11 mouse cellular contexts compared by ENCODE assay signal in genomic region chr6:145815200-145815599, GRCm38 (mm10). TPM values are rescaled to one million over a fixed set of nuclear protein-coding genes. Genes with fewer than 3 reads are reported as not detected.
DNase-seq lines count a peak whose midpoint lies in the region; ATAC-seq and TF ChIP-seq lines count a peak whose summit lies in the region.
"Had no signal": no experiment of that assay in that cellular context is flagged by ENCODE, and none has a peak within 500 bp of the region (broad histone marks: within the 10 kb centered on the region; RNA-seq: fewer than 3 reads in every experiment).

No protein-coding gene starts in this region.

- in situ Hi-C loops in CH12.LX (cut with MboI; ENCODE audit: low pct_ligation_motif_present, low pct_unique_long_range_greater_than_20kb, low sequenced_read_pairs) = no loop called here

- TF ChIP-seq EP300 in CH12.LX (IDR thresholded peaks at IDR 0.05; ENCODE audit: low read length) = no peak

- no peaks in the 10 kb centered on the region for H3K27me3 ChIP-seq in forebrain, embryonic 10.5 days (ENCODE audit: poor library complexity, severe bottlenecking)
- no peaks in the 10 kb centered on the region for H3K27me3 ChIP-seq in forebrain, embryonic 13.5 days
- H3K27me3 ChIP-seq in CH12.LX (replicated peaks) = no peaks in the 10 kb centered on the region
- H3K27me3 ChIP-seq in embryonic facial prominence, embryonic 10.5 days (replicated peaks; ENCODE audit: low read depth, poor library complexity, severe bottlenecking) = no peaks in the 10 kb centered on the region

- TF ChIP-seq RAD21 in CH12.LX (IDR thresholded peaks at IDR 0.05; ENCODE audit: low read depth, low read length) = peak; percentile 31

- H3K36me3 ChIP-seq in forebrain, embryonic 10.5 days (replicated peaks) = no peaks in the 10 kb centered on the region
- no peaks in the 10 kb centered on the region for H3K36me3 ChIP-seq in forebrain, embryonic 13.5 days (ENCODE audit: poor library complexity, severe bottlenecking)
- H3K36me3 ChIP-seq in CH12.LX (replicated peaks in 1 of 2; ENCODE audit: control insufficient read depth in 1 of 2, insufficient read depth in 1 of 2, low read length in 1 of 2) = no peaks in the 10 kb centered on the region
- H3K36me3 ChIP-seq in embryonic facial prominence, embryonic 10.5 days (replicated peaks) = peaks cover 32% of the 10 kb centered on the region

- no peak for TF ChIP-seq POLR2A in CH12.LX (IDR thresholded peaks at IDR 0.05; ENCODE audit: low read depth, low read length)

- H3K79me2 ChIP-seq in CH12.LX (replicated peaks; ENCODE audit: control insufficient read depth, extremely low read depth, insufficient read depth, poor library complexity, severe bottlenecking) = no peaks in the 10 kb centered on the region

- H3K4me1 ChIP-seq in forebrain, embryonic 10.5 days = peaks cover 9% of the 10 kb centered on the region
- no peaks in the 10 kb centered on the region for H3K4me1 ChIP-seq in forebrain, embryonic 13.5 days
- H3K4me1 ChIP-seq in CH12.LX (ENCODE audit: control insufficient read depth in 1 of 2, insufficient read depth in 2 of 2) = no peaks in the 10 kb centered on the region
- peaks cover 10% of the 10 kb centered on the region; the same call in 1 of the 2 replicates for H3K4me1 ChIP-seq in embryonic facial prominence, embryonic 10.5 days

- H3K4me2 ChIP-seq in forebrain, embryonic 13.5 days = no peak overlapping the region
- no peak overlapping the region for H3K4me2 ChIP-seq in CH12.LX (ENCODE audit: insufficient read depth, low read depth, poor library complexity, severe bottlenecking)

- no peak overlapping the region for H3K4me3 ChIP-seq in forebrain, embryonic 10.5 days
- H3K4me3 ChIP-seq in forebrain, embryonic 13.5 days = no peak overlapping the region
- H3K4me3 ChIP-seq in CH12.LX (replicated peaks in 1 of 3; ENCODE audit: low read depth in 2 of 3, low read length in 2 of 3, poor library complexity in 1 of 3) = no peak overlapping the region
- H3K4me3 ChIP-seq in embryonic facial prominence, embryonic 10.5 days = no peak overlapping the region

- dilution Hi-C loops in CH12.LX (cut with MboI; ENCODE audit: extremely low pct_ligation_motif_present, extremely low pct_unique_long_range_greater_than_20kb, low sequenced_read_pairs) = no loop called here

- no peaks in the 10 kb centered on the region for H3K9me3 ChIP-seq in forebrain, embryonic 10.5 days
- no peaks in the 10 kb centered on the region for H3K9me3 ChIP-seq in forebrain, embryonic 13.5 days (replicated peaks)
- H3K9me3 ChIP-seq in CH12.LX (replicated peaks; ENCODE audit: low read length) = no peaks in the 10 kb centered on the region
- no peaks in the 10 kb centered on the region for H3K9me3 ChIP-seq in embryonic facial prominence, embryonic 10.5 days

- H3K27ac ChIP-seq in forebrain, embryonic 10.5 days = 0 out of 2 replicates have a peak overlapping the region, but pooled peaks have one; percentile 30
- H3K27ac ChIP-seq in forebrain, embryonic 13.5 days = no peak overlapping the region
- no peak overlapping the region for H3K27ac ChIP-seq in CH12.LX (ENCODE audit: insufficient read depth, low read depth)
- H3K27ac ChIP-seq in embryonic facial prominence, embryonic 10.5 days (replicated peaks) = peak overlapping the region; percentile 8; the same call in 1 of the 2 replicates

- H3K9ac ChIP-seq in forebrain, embryonic 13.5 days = no peak overlapping the region
- H3K9ac ChIP-seq in CH12.LX (ENCODE audit: insufficient read depth, low read depth) = no peak overlapping the region

- ATAC-seq in forebrain, embryonic 13.5 days = no peak

- 30% methylated on average over 15 of the region's 15 CpGs for WGBS in forebrain, embryonic 10.5 days
- WGBS in forebrain, embryonic 13.5 days = 39% methylated on average over 15 of the region's 15 CpGs
- 28% methylated on average over 15 of the region's 15 CpGs for WGBS in embryonic facial prominence, embryonic 10.5 days

- TF ChIP-seq CTCF in CH12.LX (conservative IDR thresholded peaks at IDR 0.05 in 1 of 2, IDR thresholded peaks at IDR 0.05 in 1 of 2; ENCODE audit: low read depth in 2 of 2, low read length in 2 of 2) = peak in 1 of 2 experiments; percentile 51; a peak in 2 of 4 replicates

- DNase-seq in forebrain, embryonic 10.5 days (ENCODE audit: extremely low spot score, low spot score) = peak; percentile 27
- DNase-seq in kidney, postnatal 10 days = peak; percentile 53
- DNase-seq in kidney, adult 8-10 months = no peak
- DNase-seq in CH12.LX (ENCODE audit: extremely low read depth) = no peak
- peak; percentile 41 for DNase-seq in embryonic facial prominence, embryonic 10.5 days (ENCODE audit: low spot score)
- no peak for DNase-seq in adrenal gland, postnatal 4 days (ENCODE audit: low spot score in 2 of 2)
- no peak for DNase-seq in urinary bladder, adult 2 months (ENCODE audit: low spot score)
- DNase-seq: adrenal gland, postnatal 10 days; lung, postnatal 36 days had no signal

TF ChIP-seq in CH12.LX, 34 proteins besides CTCF, POLR2A, EP300 and RAD21:
- no peak for TF ChIP-seq IRF4 (IDR thresholded peaks at IDR 0.05; ENCODE audit: low read depth, low read length)
- TF ChIP-seq JUND (conservative IDR thresholded peaks at IDR 0.05; ENCODE audit: low read depth, low read length) = no peak
- TF ChIP-seq TCF12 (IDR thresholded peaks at IDR 0.05; ENCODE audit: low read depth, low read length) = no peak
- no peak for TF ChIP-seq ZC3H11A (IDR thresholded peaks at IDR 0.05; ENCODE audit: low read depth, low read length)
- TF ChIP-seq POLR2AphosphoS2 (IDR thresholded peaks at IDR 0.05; ENCODE audit: low read depth, low read length) = no peak
- TF ChIP-seq ZNF384 (IDR thresholded peaks at IDR 0.05; ENCODE audit: low read depth, low read length) = no peak
- no peak; the same call in 1 of the 2 replicates for TF ChIP-seq SMC3 (IDR thresholded peaks at IDR 0.05; ENCODE audit: low read depth, low read length)
- no peak for TF ChIP-seq UBTF (IDR thresholded peaks at IDR 0.05; ENCODE audit: low read depth, low read length)
- no peak for TF ChIP-seq MYC (IDR thresholded peaks at IDR 0.05; ENCODE audit: low read depth, low read length)
- TF ChIP-seq MAZ (IDR thresholded peaks at IDR 0.05; ENCODE audit: low read depth, low read length) = no peak
- TF ChIP-seq ZMIZ1 (IDR thresholded peaks at IDR 0.05; ENCODE audit: low read depth, low read length) = no peak
- TF ChIP-seq USF1 (IDR thresholded peaks at IDR 0.05; ENCODE audit: low read depth, low read length) = no peak
- TF ChIP-seq KAT2A (IDR thresholded peaks at IDR 0.05; ENCODE audit: insufficient replicate concordance, low read length) = no peak
- TF ChIP-seq GABPA (IDR thresholded peaks at IDR 0.05; ENCODE audit: insufficient replicate concordance, low read depth, low read length) = no peak
- no peak for TF ChIP-seq ELF1 (IDR thresholded peaks at IDR 0.05; ENCODE audit: low read depth, low read length)
- TF ChIP-seq MAX (IDR thresholded peaks at IDR 0.05; ENCODE audit: low read length) = no peak
TF ChIP-seq in CH12.LX: peak in this region for 0.

RNA-seq across cellular contexts. Expression of gene Bhlhe41, which starts 50.2 kb away (rescaled TPM):
- 1.6 and 2.1 TPM in 2 replicates for polyA plus RNA-seq in forebrain, embryonic 10.5 days (2016; fragmentation: Nextera tagmentation; extraction: Ambion mirVana)
- polyA plus RNA-seq in forebrain, embryonic 13.5 days (2015; fragmentation: Nextera tagmentation; extraction: Ambion mirVana) = 1.3 and 1.9 TPM in 2 replicates
- total RNA-seq in CH12.LX (2012; rRNA removed) = 12.6 and 19.1 TPM in 2 replicates
- total RNA-seq in CH12.LX (2014; rRNA removed) = 11.9 and 12.5 TPM in 2 replicates
- 105 and 110 TPM in 2 replicates for polyA plus RNA-seq in CH12.LX (2012; ENCODE audit: insufficient read length, low read depth)
- 0.93 and 1.8 TPM in 2 replicates for polyA plus RNA-seq in embryonic facial prominence, embryonic 10.5 days (2016; fragmentation: Nextera tagmentation; extraction: Ambion mirVana)
- 1 to 10 TPM; 5.3 to 6.2 TPM for total RNA-seq in adrenal gland, postnatal 4 days (2021)
- polyA plus RNA-seq in urinary bladder, adult 2 months (2012; rRNA removed) = 13.3 and 23.9 TPM in 2 replicates
- total RNA-seq: granulocyte monocyte progenitor cell, adult 5-6 weeks had no signal

Comparison
In these comparisons a context has a peak if more than half of its experiments do, and no peak if none do; other contexts are left out.
1. DNase-seq: peak in forebrain, embryonic 10.5 days (single experiment), kidney, postnatal 10 days (single experiment) and embryonic facial prominence, embryonic 10.5 days (single experiment); none in kidney, adult 8-10 months (0 of 2), CH12.LX (single experiment), adrenal gland, postnatal 4 days (0 of 2) and urinary bladder, adult 2 months (single experiment).
2. H3K27ac ChIP-seq: peak in forebrain, embryonic 10.5 days (single experiment) and embryonic facial prominence, embryonic 10.5 days (single experiment); none in forebrain, embryonic 13.5 days (single experiment) and CH12.LX (single experiment).